Mouse (Mus musculus) myocyte (in vitro differentiated cells): Measurements from ENCODE around the gene Gm5129. TPM values are rescaled to one million over a fixed set of nuclear protein-coding genes. Genes with fewer than 3 reads are reported as not detected.

ENCODE experiments used
- H3K27me3 ChIP-seq: one replicate; pipeline ENCODE4 v1.6.1; 2011; ENCODE audit not compliant: control insufficient read depth, insufficient read depth, insufficient read length
- H3K36me3 ChIP-seq: one replicate; pipeline ENCODE4 v1.6.1; 2011; ENCODE audit not compliant: control insufficient read depth, insufficient read depth
- H3K4me2 ChIP-seq: one replicate; pipeline ENCODE4 v1.6.1; 2011; ENCODE audit warnings: low read depth, control low read depth
- H3K4me3 ChIP-seq: one replicate; pipeline ENCODE4 v1.5.1; 2011; ENCODE audit warnings: mild to moderate bottlenecking, control low read depth, moderate library complexity
- H3K79me2 ChIP-seq: one replicate; pipeline ENCODE4 v1.6.1; 2011; ENCODE audit not compliant: control insufficient read depth, insufficient read depth
- H3ac ChIP-seq: one replicate; pipeline ENCODE4 v1.6.1; 2011; ENCODE audit not compliant: control insufficient read depth, insufficient read length
- CEBPB ChIP-seq: IDR thresholded peaks from 2 replicates; pipeline ENCODE4 v1.6.1; 2011; ENCODE audit warnings: mild to moderate bottlenecking, moderate library complexity; ENCODE audit not compliant: poor library complexity, insufficient read depth, severe bottlenecking
- E2F4 ChIP-seq: IDR thresholded peaks from one replicate; pipeline ENCODE4 v1.6.1; 2011; ENCODE audit warnings: mild to moderate bottlenecking, control low read depth, moderate library complexity; ENCODE audit not compliant: insufficient read depth
- MAX ChIP-seq: IDR thresholded peaks from one replicate; pipeline ENCODE4 v1.6.1; 2011; ENCODE audit warnings: low read depth, mild to moderate bottlenecking, control low read depth
- MYOD1 ChIP-seq, 3 experiments: IDR thresholded peaks; one replicate each; pipeline ENCODE4 v1.6.1; 2011; ENCODE audit warnings: control low read depth in 2 of 3, low read depth in 2 of 3, mild to moderate bottlenecking in 2 of 3, moderate library complexity in 1 of 3; ENCODE audit not compliant: insufficient read length in 2 of 3, control insufficient read depth in 1 of 3
- MYOG ChIP-seq, 3 experiments: IDR thresholded peaks; one replicate each; pipeline ENCODE4 v1.6.1; 2011; ENCODE audit warnings: control low read depth in 2 of 3, low read depth in 2 of 3, mild to moderate bottlenecking in 2 of 3; ENCODE audit not compliant: insufficient read length in 2 of 3, control insufficient read depth in 1 of 3, insufficient read depth in 1 of 3
- POLR2A ChIP-seq: IDR thresholded peaks from one replicate; pipeline ENCODE4 v1.6.1; 2011; ENCODE audit warnings: low read depth, mild to moderate bottlenecking, control low read depth, moderate library complexity; ENCODE audit not compliant: insufficient read length
- POLR2AphosphoS2 ChIP-seq: IDR thresholded peaks from one replicate; pipeline ENCODE4 v1.6.1; 2011; ENCODE audit warnings: low read depth, control low read depth; ENCODE audit not compliant: insufficient read length
- REST ChIP-seq: IDR thresholded peaks from one replicate; pipeline ENCODE4 v1.6.1; 2011; ENCODE audit warnings: mild to moderate bottlenecking, control low read depth, moderate library complexity; ENCODE audit not compliant: insufficient read depth, insufficient read length
- SRF ChIP-seq: IDR thresholded peaks from one replicate; pipeline ENCODE4 v1.6.1; 2011; ENCODE audit warnings: low read depth; ENCODE audit not compliant: control insufficient read depth, insufficient read length
- TCF12 ChIP-seq: IDR thresholded peaks from one replicate; pipeline ENCODE4 v1.6.1; 2011; ENCODE audit warnings: mild to moderate bottlenecking, control low read depth; ENCODE audit not compliant: poor library complexity, insufficient read depth, severe bottlenecking
- TCF3 ChIP-seq: IDR thresholded peaks from one replicate; pipeline ENCODE4 v1.6.1; 2011; ENCODE audit warnings: low read depth, control low read depth; ENCODE audit not compliant: insufficient read length
- USF1 ChIP-seq: IDR thresholded peaks from one replicate; pipeline ENCODE4 v1.6.1; 2011; ENCODE audit warnings: low read depth, mild to moderate bottlenecking, control low read depth, moderate library complexity
- polyA plus RNA-seq: library from polyadenylated mRNA; unstranded; fragments of >200 nt; fragmentation: generic; extraction: Trizol; gene quantifications from one replicate; pipeline ENCODE4 v1.2.1, GENCODE M21; 2012; ENCODE audit warnings: missing spikeins

Gm5129 gene
- polyA plus RNA-seq, 1 experiment = 0.40 TPM

GRCm38 (mm10) chr5:29759318-29759717 is 23.6 kb upstream of the Gm5129 start:
- Histone ChIP-seq H3K36me3 (peaks cover 31% of the 10 kb centered on the region), H3K79me2 (peaks cover 13% of the 10 kb centered on the region), H3K4me3 (no peak overlapping the region), H3K4me2 (no peak overlapping the region), H3K27me3 (no peaks in the 10 kb centered on the region), H3ac (no peak overlapping the region)
- no peak for TF ChIP-seq MYOD1 (IDR thresholded peaks at IDR 0.05; ENCODE audit: control insufficient read depth in 1 of 3, insufficient read length in 2 of 3, low read depth in 2 of 3)
- no peak for TF ChIP-seq MYOG (IDR thresholded peaks at IDR 0.05; ENCODE audit: control insufficient read depth in 1 of 3, insufficient read depth in 1 of 3, insufficient read length in 2 of 3, low read depth in 2 of 3)
- no peak for TF ChIP-seq MAX
- no peak for TF ChIP-seq REST
- TF ChIP-seq POLR2AphosphoS2 = no peak
- no peak for TF ChIP-seq SRF
- TF ChIP-seq USF1 = no peak
- TF ChIP-seq POLR2A = no peak
- TF ChIP-seq E2F4 = no peak

- Histone ChIP-seq H3K27me3 (no peaks in the 10 kb centered on the region), H3K4me2 (no peak overlapping the region), H3K4me3 (no peak overlapping the region), H3ac (no peak overlapping the region), H3K79me2 (peaks cover 18% of the 10 kb centered on the region), H3K36me3 (peaks cover 45% of the 10 kb centered on the region)
- TF ChIP-seq CEBPB = no peak
- TF ChIP-seq TCF12 = no peak
- no peak for TF ChIP-seq MAX
- TF ChIP-seq USF1 = no peak
- no peak for TF ChIP-seq REST
- no peak for TF ChIP-seq MYOD1 (IDR thresholded peaks at IDR 0.05; ENCODE audit: control insufficient read depth in 1 of 3, insufficient read length in 2 of 3, low read depth in 2 of 3)
- TF ChIP-seq SRF = no peak
- no peak for TF ChIP-seq E2F4
Observed at GRCm38 (mm10) chr5:29752894-29753293, 17.2 kb upstream of the Gm5129 start.

DNA sequence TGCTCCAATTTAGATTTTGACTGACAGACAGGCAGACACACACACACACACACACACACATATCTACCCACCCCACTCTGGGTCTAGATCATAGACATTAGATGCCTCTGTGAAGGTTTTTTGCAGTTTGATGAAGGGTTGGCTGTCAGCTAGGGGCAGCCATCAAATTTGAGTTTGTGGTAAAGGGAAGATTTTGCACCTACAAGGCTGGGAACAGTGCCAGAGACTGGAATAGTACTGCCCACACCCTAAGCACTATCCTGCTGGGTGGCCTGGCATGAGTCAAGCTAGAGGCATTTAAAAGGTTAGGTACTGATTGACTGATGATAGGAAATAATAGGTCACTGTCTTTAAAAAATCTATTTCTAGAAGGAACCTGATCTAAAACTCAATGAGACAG is 15.6 kb upstream of the Gm5129 start:
- no peaks in the 10 kb centered on the region for H3K27me3 ChIP-seq
- H3ac ChIP-seq = no peak overlapping the region
- no peak overlapping the region for H3K4me3 ChIP-seq
- H3K79me2 ChIP-seq = peaks cover 34% of the 10 kb centered on the region
- H3K4me2 ChIP-seq = no peak overlapping the region
- H3K36me3 ChIP-seq = peaks cover 45% of the 10 kb centered on the region
- no peak for TF ChIP-seq MYOG (IDR thresholded peaks at IDR 0.05; ENCODE audit: control insufficient read depth in 1 of 3, insufficient read depth in 1 of 3, insufficient read length in 2 of 3, low read depth in 2 of 3)
- no peak for TF ChIP-seq SRF
- no peak for TF ChIP-seq POLR2AphosphoS2
- no peak for TF ChIP-seq TCF12
- TF ChIP-seq CEBPB = no peak
- TF ChIP-seq REST = no peak
- no peak for TF ChIP-seq E2F4
- TF ChIP-seq MAX = no peak
- no peak for TF ChIP-seq MYOD1 (IDR thresholded peaks at IDR 0.05; ENCODE audit: control insufficient read depth in 1 of 3, insufficient read length in 2 of 3, low read depth in 2 of 3)
- no peak for TF ChIP-seq USF1
- no peak for TF ChIP-seq POLR2A
- no peak for TF ChIP-seq TCF3

- H3ac ChIP-seq = no peak overlapping the region
- TF ChIP-seq USF1 = no peak
- no peak overlapping the region for H3K4me2 ChIP-seq
- H3K27me3 ChIP-seq = no peaks in the 10 kb centered on the region
- H3K36me3 ChIP-seq = peaks cover 22% of the 10 kb centered on the region
- H3K4me3 ChIP-seq = no peak overlapping the region
- H3K79me2 ChIP-seq = peaks cover 71% of the 10 kb centered on the region
Observed at GRCm38 (mm10) chr5:29747661-29748060, 11.9 kb upstream of the Gm5129 start.

DNA sequence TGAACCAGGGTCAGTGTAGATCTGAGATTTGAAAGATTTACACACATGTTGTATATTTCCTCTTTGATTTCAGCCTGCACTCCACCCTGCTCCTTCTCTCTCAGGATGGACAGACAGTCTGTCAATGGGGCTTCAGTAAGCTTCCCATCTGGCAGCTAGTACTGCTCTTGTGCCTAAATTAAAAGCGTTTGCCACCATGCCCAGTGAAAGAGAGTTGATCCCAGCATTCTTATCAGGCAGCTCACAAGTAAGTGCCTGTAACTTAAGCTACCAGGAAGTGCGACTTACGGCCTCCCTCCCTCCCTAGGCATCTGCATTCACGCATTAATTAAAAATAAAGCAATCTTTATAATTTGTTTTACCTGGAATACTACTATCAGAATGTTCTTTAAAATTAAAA is 5.4 kb upstream of the Gm5129 start:
- Histone ChIP-seq H3K4me2 (no peak overlapping the region), H3K79me2 (peaks cover 100% of the 10 kb centered on the region), H3K4me3 (no peak overlapping the region), H3ac (no peak overlapping the region), H3K36me3 (peaks cover 5% of the 10 kb centered on the region), H3K27me3 (no peaks in the 10 kb centered on the region)
- TF ChIP-seq MYOG (IDR thresholded peaks at IDR 0.05; ENCODE audit: control insufficient read depth in 1 of 3, insufficient read depth in 1 of 3, insufficient read length in 2 of 3, low read depth in 2 of 3) (no peak), SRF (no peak), USF1 (no peak), POLR2AphosphoS2 (no peak), E2F4 (no peak), MYOD1 (IDR thresholded peaks at IDR 0.05; ENCODE audit: control insufficient read depth in 1 of 3, insufficient read length in 2 of 3, low read depth in 2 of 3) (no peak), MAX (no peak), POLR2A (no peak), TCF12 (no peak), CEBPB (no peak), REST (no peak), TCF3 (no peak)
